Mouse (Mus musculus) brain, embryonic 14.5 days (tissue): ENCODE results near the gene Emid1.

Experiments used
- CTCF ChIP-seq: fragments of 200-500 bp; IDR thresholded peaks from 2 replicates; pipeline ENCODE4 v1.5.1; 2012; ENCODE audit warnings: inconsistent platforms, mild to moderate bottlenecking, moderate library complexity, borderline replicate concordance; ENCODE audit not compliant: insufficient read depth, insufficient read length; ENCODE audit errors: extremely low read depth
- POLR2A ChIP-seq: fragments of 200-500 bp; IDR thresholded peaks from 2 replicates; pipeline ENCODE4 v1.6.1; 2012; ENCODE audit warnings: mild to moderate bottlenecking, inconsistent platforms, borderline replicate concordance; ENCODE audit not compliant: poor library complexity, insufficient read depth, insufficient read length, severe bottlenecking; ENCODE audit errors: extremely low read depth

DNA sequence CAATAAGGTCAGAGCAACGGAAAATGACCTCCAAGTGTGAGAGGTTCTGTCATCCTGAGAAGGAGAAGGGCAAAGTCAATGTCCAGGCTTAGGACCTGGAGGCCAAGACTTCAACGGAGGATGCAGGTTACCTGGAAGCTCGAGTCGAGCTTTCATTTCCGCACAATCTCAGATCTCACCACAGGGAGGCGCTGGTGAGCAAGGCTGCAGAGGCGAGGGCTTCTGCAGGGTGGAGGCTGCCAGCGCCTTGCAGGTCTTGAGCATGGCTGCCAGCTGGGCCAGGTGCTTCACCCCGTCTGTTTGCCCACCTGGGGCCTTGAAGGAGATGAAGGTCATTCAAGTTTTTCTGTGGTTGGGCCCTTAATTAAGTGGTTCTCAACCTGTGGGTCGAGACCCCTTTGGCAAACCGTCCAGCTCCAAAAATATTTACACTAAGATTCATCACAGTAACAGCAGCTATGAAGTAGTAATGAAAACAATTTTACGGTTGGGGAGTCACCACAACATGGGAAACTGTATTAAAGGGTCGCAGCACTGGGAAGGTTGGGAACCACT is 29.9 kb upstream of the Emid1 start:
- TF ChIP-seq CTCF = peak; percentile 95
- no peak for TF ChIP-seq POLR2A
